Mouse (Mus musculus) kidney, embryonic 16.5 days (tissue): ENCODE results near the gene Gfy. TPM values are rescaled to one million over a fixed set of nuclear protein-coding genes. Genes with fewer than 3 reads are reported as not detected.

Experiments
- ATAC-seq: fragments of 200-750 bp; cut with Nextera tagmentation; 2 replicates; pipeline ENCODE4 v1.8.0; 2017; ENCODE audit warnings: moderate TSS enrichment; ENCODE audit not compliant: low FRiP score, low TSS enrichment
- H3K27ac ChIP-seq: fragments of 300-500 bp; sonication (generic); 2 replicates; pipeline ENCODE4 v1.5.1; 2014; ENCODE audit warnings: low read length
- H3K27me3 ChIP-seq: fragments of 300-500 bp; sonication (generic); 2 replicates; pipeline ENCODE4 v1.6.1; 2014; ENCODE audit warnings: low read length, control low read depth, mixed read lengths; ENCODE audit not compliant: insufficient read depth
- H3K36me3 ChIP-seq: fragments of 300-500 bp; sonication (generic); 2 replicates; pipeline ENCODE4 v1.6.1; 2014; ENCODE audit warnings: low read length, control low read depth, mixed read lengths; ENCODE audit not compliant: insufficient read depth
- H3K4me1 ChIP-seq: fragments of 300-500 bp; sonication (generic); 2 replicates; pipeline ENCODE4 v1.6.1; 2014; ENCODE audit warnings: low read length, control low read depth, mixed read lengths; ENCODE audit not compliant: insufficient read depth
- H3K4me2 ChIP-seq: fragments of 300-500 bp; sonication (generic); replicated peaks from 2 replicates; pipeline ENCODE4 v1.6.1; 2014; ENCODE audit warnings: low read depth, low read length
- H3K4me3 ChIP-seq: fragments of 300-500 bp; sonication (generic); 2 replicates; pipeline ENCODE4 v1.5.1; 2014; ENCODE audit warnings: mild to moderate bottlenecking, low read length
- H3K9ac ChIP-seq: fragments of 300-500 bp; sonication (generic); replicated peaks from 2 replicates; pipeline ENCODE4 v1.6.1; 2014; ENCODE audit warnings: low read length
- H3K9me3 ChIP-seq: fragments of 300-500 bp; sonication (generic); 2 replicates; pipeline ENCODE4 v1.6.1; 2016; ENCODE audit warnings: low read length, control low read depth
- WGBS: fragments of 180-500 bp; shearing (Covaris S2); extraction: QIAGEN DNeasy Blood & Tissue Kit; methylation state at CpG from one replicate; pipeline ENCODE4 v1.1.7; 2014; 5-methylcytosine and 5-hydroxymethylcytosine counted together
- polyA plus RNA-seq: library from polyadenylated mRNA; unstranded; fragments of >200 nt; fragmentation: Nextera tagmentation; extraction: Ambion mirVana; gene quantifications from 2 replicates; pipeline ENCODE4 v1.2.1, GENCODE M21; 2015

The Gfy gene
- polyA plus RNA-seq, 1 experiment from 2014 or later: not detected

DNA sequence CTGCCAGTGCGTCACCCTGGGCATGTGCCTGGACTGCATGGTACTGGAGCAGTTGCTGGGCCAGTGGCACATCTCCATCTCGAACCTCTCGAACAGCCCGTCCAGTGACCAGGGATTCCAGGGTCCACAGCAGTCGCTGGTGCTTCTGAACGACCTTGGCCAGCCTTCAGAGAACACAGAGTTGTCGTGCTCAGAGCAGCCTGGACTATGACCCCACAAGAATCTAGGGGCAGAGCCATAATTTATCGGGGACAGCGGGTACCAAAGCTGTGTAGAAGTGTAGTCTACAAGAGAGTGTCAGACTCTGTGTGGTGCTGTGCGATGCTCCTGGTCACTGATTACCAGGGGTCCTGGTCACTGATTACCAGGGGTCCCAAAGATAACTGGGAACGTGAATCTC lies 31.5 kb downstream of the Gfy start:
- Histone ChIP-seq H3K9ac (no peak overlapping the region), H3K36me3 (peaks cover 38% of the 10 kb centered on the region), H3K4me1 (peaks cover 32% of the 10 kb centered on the region), H3K4me2 (0 out of 2 replicates have a peak overlapping the region, but pooled peaks have one; percentile 3), H3K9me3 (no peaks in the 10 kb centered on the region), H3K27me3 (no peaks in the 10 kb centered on the region), H3K4me3 (no peak overlapping the region; the same call in 1 of the 2 replicates), H3K27ac (peak overlapping the region; percentile 77)
- WGBS: 69% methylated on average over 11 of the region's 11 CpGs
- peak; percentile 62 for ATAC-seq

DNA sequence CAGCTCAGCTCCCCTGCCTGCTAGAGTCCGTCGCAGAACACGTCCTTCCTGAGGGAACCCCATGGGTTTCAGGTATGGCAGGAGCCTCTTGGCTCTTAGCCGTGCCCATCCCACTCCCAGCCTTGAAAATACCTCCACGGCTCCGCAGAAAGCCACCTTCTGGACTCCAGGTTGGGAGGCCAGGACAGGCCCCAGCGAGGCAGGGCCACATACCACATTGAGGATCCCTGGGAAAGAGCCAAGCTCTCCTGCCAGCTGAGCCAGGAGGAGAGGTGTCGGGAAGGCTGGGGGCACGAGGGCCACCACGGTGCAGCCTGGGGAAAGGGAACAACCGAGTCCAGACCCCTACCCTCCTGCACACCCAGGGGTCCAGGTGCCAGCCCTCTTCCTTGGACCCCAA lies 32.1 kb downstream of the Gfy start:
- H3K27ac ChIP-seq: peak overlapping the region; percentile 77
- no peak for ATAC-seq
- peak overlapping the region; percentile 25 for H3K9ac ChIP-seq
- no peaks in the 10 kb centered on the region for H3K27me3 ChIP-seq
- H3K9me3 ChIP-seq: no peaks in the 10 kb centered on the region
- 95% methylated on average over 11 of the region's 11 CpGs for WGBS
- 0 out of 2 replicates have a peak overlapping the region, but pooled peaks have one; percentile 3 for H3K4me2 ChIP-seq
- no peak overlapping the region for H3K4me3 ChIP-seq
- peaks cover 32% of the 10 kb centered on the region for H3K4me1 ChIP-seq
- peaks cover 43% of the 10 kb centered on the region for H3K36me3 ChIP-seq

DNA sequence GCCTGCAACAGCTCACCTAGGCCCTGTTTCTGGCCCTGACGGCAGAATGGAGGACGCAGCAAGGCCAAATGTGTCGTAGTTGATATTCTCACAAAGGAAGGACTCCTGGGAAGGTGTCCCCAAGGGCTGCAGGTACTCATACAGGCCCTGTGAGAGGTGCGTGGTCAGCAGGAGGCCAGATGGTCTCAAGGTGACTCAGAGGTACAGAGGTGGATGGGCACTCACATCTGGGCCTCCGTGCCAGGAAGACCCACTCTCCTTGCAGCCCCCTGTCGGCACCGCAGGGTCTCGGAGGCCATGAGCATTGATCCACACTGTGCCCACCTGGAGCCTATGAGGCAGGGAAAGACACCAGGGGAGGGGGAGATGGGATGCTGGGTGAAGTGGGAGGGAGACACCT lies 33.9 kb downstream of the Gfy start:
- Histone ChIP-seq H3K27ac (no peak overlapping the region), H3K9me3 (no peaks in the 10 kb centered on the region), H3K4me1 (peaks cover 15% of the 10 kb centered on the region), H3K36me3 (peaks cover 50% of the 10 kb centered on the region), H3K9ac (no peak overlapping the region), H3K4me3 (no peak overlapping the region), H3K27me3 (no peaks in the 10 kb centered on the region), H3K4me2 (no peak overlapping the region)
- no peak for ATAC-seq
- 94% methylated on average over 8 of the region's 8 CpGs for whole genome bisulfite sequencing

DNA sequence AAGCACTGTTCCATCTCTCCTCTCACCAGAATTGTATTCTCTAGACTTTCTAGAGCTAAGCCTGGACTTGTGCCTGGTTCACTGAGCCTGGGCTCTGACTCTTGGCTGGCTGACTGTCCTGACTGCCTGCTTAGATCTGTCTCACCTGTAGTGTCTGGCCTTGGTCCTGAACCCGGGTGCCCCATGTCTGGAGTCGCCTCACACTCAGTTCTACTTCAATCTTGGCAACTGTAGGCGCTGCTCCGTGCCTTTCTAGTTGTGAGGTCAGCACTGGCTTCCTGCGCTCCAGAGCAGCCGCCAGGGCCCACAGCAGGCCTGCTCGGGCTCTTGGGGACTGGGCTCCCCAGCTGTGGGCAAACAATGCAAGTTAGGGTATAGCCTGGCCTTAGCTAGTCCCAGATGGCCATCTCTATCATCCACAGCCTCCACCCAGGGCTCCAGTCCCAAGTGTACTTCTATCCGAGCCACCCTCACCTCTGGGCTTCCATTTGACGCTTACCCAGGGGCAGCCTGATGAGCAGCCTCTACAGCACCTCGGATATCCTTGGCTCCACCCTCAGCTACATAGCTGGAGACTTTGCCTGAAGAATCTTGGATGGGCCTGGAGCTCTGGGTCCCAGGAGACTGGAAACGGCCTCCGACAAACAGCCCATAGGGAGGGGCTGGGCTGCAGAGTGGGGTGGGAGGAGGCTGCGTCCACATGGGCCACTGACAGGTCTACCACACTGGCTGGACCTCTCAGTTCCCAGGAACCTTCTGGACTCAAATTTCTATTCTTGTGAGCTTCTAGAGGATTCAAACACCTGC lies 34.8 kb downstream of the Gfy start:
- 88% methylated on average over 13 of the region's 13 CpGs for WGBS
- Histone ChIP-seq H3K27me3 (no peaks in the 10 kb centered on the region), H3K27ac (no peak overlapping the region), H3K9me3 (no peaks in the 10 kb centered on the region), H3K36me3 (peaks cover 50% of the 10 kb centered on the region), H3K4me1 (peaks cover 8% of the 10 kb centered on the region; the same call in 1 of the 2 replicates), H3K4me3 (no peak overlapping the region), H3K4me2 (no peak overlapping the region), H3K9ac (no peak overlapping the region)
- no peak for ATAC-seq

DNA sequence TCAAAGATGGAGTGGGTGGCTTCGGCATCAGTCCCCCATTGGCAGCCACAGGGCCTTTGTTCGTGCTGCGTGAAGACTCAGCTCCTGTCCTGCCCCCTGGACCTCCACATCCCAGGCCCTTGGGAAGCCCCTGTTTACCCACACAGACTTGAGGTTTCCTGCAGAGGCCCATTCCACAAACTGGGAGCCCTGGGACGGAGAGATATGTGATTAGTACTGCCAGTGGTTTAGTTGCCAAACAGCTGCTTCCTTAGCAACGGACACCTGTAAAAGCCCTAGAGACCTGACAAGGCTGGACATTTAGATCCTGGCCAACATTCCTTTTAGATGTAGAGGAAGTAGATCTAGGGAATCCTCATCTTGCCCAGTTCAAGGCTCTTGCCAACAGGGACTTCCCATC lies 37.5 kb downstream of the Gfy start:
- Histone ChIP-seq H3K4me3 (no peak overlapping the region), H3K4me1 (no peaks in the 10 kb centered on the region), H3K36me3 (peaks cover 44% of the 10 kb centered on the region), H3K27me3 (no peaks in the 10 kb centered on the region), H3K9me3 (no peaks in the 10 kb centered on the region), H3K4me2 (no peak overlapping the region), H3K9ac (no peak overlapping the region), H3K27ac (no peak overlapping the region)
- WGBS: 89% methylated on average over 5 of the region's 5 CpGs
- ATAC-seq: no peak

DNA sequence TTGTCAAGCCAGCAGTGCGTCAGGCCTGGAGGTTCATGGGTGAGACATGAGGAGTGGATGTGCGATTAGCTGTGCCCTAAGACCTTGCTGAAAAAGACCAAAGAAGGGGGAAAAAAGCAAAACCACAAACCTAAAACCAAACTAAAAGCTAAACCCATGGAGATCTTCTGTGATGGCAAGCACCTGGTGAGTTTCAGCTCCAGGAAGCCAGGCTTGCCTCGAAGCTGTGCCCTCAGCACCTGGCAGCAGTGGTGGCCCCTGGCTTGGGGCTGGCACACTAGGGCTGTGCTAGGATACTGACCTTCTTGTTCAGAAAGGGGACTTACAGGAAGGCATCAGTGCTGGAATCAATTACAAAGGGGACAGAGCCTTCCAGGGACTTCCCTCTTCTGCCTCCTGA lies 38.0 kb downstream of the Gfy start:
- WGBS: 92% methylated on average over 3 of the region's 3 CpGs
- H3K4me1 ChIP-seq: no peaks in the 10 kb centered on the region
- ATAC-seq: no peak
- H3K4me2 ChIP-seq: no peak overlapping the region
- no peak overlapping the region for H3K9ac ChIP-seq
- H3K4me3 ChIP-seq: no peak overlapping the region
- peaks cover 40% of the 10 kb centered on the region for H3K36me3 ChIP-seq
- H3K27me3 ChIP-seq: no peaks in the 10 kb centered on the region
- no peak overlapping the region for H3K27ac ChIP-seq
- no peaks in the 10 kb centered on the region for H3K9me3 ChIP-seq

DNA sequence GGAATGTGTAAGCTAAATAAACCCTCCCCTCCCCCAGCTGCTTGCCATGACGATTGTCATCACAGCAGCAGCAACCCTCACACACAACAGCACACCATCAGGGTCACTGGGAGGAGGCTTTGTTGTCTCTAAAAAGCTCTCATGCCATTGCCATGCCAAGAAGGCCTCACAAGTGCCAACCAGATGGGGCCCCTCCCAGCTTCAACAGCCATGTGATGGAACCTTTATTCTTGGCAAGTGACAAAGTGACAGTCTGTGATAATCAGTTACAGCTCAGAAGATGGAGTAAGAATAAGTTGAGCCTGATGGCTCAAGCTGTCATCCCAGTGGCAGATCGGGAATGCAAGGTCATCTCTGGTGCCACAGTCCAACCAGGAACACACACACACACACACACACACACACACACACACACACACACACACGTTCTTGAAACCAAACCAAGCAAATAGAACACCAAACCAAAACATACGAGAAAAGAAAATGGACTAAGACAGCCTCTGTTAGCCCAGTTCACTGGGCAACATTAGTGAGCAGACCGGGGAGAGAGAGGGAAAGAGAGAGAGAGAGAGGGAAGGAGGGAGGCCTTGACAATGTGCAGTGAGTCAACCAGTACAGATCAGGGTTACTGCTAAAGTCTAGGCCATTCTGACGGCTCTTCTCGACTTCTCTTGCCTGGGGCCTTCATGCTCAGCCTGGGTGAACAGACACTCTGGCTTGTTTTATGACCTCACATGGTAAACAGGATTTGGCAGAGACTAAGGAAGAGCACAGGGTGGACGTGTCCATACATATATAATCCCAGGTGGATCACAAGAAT lies 39.3 kb downstream of the Gfy start:
- H3K27ac ChIP-seq: no peak overlapping the region
- 71% methylated on average over 8 of the region's 8 CpGs for WGBS
- peaks cover 30% of the 10 kb centered on the region for H3K36me3 ChIP-seq
- ATAC-seq: no peak
- H3K9ac ChIP-seq: no peak overlapping the region
- H3K4me1 ChIP-seq: 0 out of 2 replicates have a peak, but pooled peaks cover 4% of the 10 kb centered on the region
- H3K4me3 ChIP-seq: no peak overlapping the region
- H3K9me3 ChIP-seq: no peaks in the 10 kb centered on the region
- H3K4me2 ChIP-seq: no peak overlapping the region
- H3K27me3 ChIP-seq: no peaks in the 10 kb centered on the region

DNA sequence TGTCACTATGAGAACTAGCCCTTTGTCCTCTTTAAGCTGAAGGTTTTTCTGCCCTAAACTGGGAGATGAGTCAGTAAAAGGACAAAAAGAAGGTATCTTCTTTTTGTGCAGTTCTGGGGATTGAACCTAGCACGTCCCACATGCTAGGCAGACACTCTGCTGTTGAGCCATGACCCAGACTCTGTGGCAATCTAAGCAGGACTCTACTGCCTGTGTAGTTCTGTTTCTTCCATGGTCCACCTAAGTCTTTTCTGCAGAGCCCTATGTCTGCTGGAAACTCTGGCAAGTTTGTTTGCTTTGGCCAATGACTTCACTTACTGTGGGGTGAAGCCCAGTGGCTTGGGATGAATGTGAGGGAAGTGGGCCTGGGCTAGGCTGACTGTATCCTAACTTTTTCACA lies 41.0 kb downstream of the Gfy start:
- no peak overlapping the region for H3K9ac ChIP-seq

DNA sequence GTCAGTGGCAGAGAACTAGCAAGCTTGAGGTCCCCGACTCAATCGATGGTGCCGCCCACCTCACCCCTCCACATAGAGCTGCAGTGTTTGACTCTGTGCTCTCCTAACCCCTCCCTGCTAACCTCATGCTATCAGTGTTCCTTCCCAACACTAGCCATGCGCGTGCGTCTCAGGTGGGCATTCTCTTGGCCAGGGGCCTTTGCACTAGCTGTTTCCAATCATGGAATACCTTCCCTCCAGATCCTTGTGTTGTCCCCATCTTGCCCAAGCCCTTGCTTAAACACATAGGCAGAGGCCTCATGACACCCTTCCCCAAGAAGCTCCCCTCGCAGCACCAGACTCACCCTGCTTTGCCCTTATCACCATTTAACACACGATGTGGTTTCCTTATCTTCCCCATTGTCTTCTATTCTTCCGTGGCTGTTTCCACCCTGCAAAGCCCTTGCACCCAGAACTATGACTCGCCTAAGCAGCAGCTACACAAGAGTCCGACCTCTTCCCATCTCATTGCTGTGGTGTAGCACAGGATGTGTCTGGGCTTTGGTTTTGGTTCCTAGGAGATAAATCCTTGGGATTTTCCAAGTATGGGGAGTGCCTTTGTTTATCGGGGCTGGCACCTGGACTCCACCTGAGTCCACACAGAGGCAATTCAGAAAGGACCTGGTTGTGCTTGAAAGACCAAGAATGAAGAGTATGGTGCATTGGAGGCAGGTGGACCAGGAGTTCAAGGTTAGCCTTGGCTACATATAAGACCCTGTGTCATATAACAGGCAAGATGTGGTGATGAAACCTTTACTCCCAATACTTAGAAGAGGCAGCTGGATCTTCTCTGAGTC lies 42.0 kb downstream of the Gfy start:
- Histone ChIP-seq H3K4me1 (0 out of 2 replicates have a peak, but pooled peaks cover 4% of the 10 kb centered on the region), H3K4me2 (no peak overlapping the region), H3K9ac (no peak overlapping the region), H3K9me3 (no peaks in the 10 kb centered on the region), H3K4me3 (no peak overlapping the region), H3K27me3 (no peaks in the 10 kb centered on the region), H3K36me3 (peaks cover 9% of the 10 kb centered on the region), H3K27ac (no peak overlapping the region)
- no peak for ATAC-seq
- WGBS: 84% methylated on average over 12 of the region's 12 CpGs

More for the DNA sequence above, 41.0 kb downstream of the Gfy start:
- Histone ChIP-seq H3K27me3 (no peaks in the 10 kb centered on the region), H3K27ac (no peak overlapping the region), H3K4me1 (0 out of 2 replicates have a peak, but pooled peaks cover 4% of the 10 kb centered on the region), H3K4me3 (no peak overlapping the region), H3K9me3 (no peaks in the 10 kb centered on the region), H3K36me3 (peaks cover 14% of the 10 kb centered on the region), H3K4me2 (no peak overlapping the region)
- WGBS: 77% methylated on average over 1 of the region's 1 CpGs
- ATAC-seq: no peak
